Mouse (Mus musculus): ENCODE measurements at regions not wholly inside any gene's neighbourhood (a gene's known extent, or its start where the extent isn't known, plus 50 kb on each side); places are given as distances from the start of the nearest gene placed in this dataset.

DNA sequence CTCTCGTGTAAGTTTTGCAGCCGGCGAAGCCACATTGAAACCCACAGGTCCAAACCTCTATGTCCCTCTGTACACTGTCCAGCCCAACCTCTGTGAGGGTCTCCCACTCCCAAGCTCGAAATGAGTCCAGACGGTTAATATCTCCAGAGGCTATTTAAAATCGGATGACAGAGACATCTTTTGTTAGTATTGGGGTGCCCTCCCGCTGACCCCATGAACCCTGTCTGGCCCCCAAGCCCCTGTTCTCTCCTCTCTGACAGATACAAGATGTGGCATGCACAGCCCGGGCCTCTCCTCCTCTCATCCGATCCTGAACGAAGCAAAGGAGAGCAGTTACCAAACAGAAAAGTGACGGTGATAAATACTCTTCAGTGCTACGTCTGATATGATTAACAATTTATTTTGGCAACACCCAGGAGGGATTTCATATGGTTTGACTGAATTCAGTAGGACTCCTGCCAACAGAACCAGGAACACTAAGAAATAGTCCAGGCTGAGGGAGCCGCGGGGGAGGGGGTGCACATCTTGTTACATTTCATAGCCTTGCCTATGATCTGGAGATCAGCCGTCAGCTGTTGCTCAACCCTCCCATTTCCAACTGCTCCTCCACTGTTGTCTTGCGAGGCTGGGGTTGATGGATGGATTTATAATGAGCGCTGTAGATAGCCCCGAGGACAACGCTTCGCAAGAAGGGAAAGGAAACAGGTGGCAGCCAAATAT lies 266.6 kb upstream of the Klf3 start:
- no peak for DNase-seq (ENCODE audit: low spot score)

DNA sequence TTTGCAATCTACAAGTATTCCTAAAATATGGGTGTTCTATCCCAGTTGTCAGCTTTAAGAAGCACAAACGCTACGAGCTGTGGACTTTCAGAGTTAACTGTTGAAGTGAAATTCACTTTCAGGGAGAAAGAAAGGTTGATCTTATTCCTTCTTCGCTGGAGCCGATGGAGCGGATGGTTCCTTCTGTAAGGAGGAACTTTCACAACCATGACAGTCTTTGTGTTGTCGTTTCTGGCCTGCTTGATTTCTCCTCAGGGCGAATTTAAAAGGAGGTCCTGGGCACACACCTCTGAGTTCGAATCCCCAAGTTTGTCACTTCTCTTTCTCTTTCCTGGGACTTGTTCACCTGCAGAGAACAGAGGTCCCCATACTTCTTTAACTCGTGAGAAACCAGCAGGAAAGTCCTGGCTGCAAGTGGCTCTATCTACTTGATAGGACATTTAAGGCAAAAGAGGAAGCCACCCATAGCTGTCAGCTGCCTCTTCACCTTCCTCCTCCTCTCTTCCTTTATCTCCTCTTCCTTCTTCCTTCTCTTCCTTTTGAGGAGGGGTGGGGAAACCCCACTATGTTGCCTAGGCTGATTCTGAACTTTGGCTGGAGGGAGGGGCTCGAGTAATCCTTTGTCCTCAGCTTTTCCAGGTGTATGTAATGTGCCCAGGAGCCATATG lies 265.9 kb upstream of the Klf3 start:
- DNase-seq (ENCODE audit: low spot score): no peak

DNA sequence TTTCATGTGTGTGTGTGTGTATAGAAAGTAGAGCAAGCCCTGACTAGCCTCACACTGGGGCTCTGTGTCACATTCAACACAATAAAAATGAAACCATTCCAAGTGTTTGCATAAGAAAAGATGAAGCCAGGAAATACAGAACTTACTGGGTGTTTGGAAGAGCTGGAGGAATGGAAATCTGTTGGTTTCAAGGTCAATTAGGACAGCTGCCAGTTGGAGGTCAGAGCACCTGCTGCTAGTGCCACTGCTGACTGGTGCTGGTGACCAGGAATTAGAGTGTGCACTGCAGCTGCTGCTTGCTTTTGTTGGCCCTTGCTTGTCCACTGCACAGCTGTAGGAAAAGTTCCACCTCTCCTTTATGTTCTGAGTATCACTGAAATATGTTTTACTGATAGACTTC lies 261.4 kb upstream of the Klf3 start:
- DNase-seq (ENCODE audit: low spot score): no peak

DNA sequence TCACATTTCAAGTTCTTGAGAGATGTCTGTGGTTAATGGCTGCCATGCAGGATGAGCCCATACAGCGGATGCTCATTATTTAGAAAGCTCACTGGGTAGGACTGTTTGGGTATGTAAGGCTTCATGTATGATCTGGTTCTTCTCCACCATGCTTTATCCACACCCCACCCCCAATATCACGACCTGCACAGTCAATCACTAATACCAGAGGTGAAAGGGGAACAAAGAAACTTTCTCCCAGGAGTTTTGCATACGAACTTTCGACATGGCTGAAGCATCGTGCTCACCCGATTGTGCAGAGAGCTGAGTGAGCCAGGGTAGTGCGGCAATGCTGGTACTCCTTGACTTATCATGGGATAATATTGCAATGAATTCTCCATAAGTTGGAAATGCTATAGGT lies 247.3 kb upstream of the Klf3 start:
- no peak for DNase-seq (ENCODE audit: low spot score)

DNA sequence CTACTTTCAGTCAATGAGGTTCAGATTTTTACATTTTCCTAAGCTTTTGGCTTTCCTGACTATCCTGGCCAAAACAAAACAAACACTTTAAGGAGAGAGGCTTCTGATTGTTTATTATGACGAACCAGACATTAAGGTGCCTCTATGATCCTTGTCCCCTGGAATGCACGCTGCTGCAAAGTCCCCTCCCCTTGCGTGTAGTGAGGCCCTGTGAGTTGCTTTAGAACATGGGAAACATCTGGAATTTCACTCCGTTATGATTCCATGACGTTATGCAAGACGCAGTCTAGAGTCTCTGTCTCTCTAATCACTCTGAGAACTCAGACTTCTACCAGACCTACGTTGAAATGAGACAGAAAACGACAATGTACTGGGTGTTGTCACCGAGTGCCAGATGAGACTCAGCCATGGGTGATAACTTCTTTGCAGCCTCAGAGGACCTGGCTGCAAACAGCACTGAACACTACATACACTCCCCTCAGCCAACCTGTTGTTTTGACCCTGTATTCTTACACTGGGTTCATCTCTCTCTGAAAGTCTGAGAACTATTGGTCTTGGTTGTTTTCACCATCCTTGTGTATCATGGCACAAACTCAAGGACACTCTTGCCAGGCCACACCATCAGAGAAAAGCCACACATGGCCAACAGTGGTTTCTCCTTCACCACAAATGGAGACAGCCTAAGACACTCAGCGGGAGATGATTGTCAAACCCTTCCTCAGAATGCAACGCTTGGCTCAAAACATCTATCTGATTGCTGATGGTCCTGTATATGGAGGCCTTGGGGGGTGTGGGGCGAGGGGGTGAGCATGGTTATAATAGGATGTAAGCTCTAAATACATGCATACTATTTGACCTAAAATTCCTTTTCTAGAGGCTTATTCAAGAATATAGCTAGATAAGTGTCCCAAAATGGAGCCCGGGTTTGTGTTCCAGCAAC lies 236.5 kb upstream of the Klf3 start:
- no peak for DNase-seq (ENCODE audit: low spot score)

DNA sequence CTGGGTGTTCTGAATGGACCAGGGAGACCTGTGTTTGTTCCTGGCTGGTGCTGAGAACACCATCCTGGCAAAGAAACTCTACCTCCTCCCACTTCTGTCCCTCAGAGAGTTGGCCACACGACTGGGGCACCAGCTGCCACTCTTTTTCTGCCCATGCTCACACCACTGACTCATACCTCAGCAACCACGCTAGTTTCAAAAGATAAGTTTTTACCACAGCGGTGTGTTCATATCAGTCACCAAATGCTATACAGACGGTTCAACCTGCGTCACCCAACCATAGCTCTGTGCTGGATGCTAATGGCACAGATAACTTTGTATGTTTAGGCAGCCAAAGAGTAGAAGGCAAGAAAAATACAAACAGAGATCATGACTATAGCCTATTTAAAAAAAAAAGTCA lies 235.4 kb upstream of the Klf3 start:
- no peak for DNase-seq (ENCODE audit: low spot score)

DNA sequence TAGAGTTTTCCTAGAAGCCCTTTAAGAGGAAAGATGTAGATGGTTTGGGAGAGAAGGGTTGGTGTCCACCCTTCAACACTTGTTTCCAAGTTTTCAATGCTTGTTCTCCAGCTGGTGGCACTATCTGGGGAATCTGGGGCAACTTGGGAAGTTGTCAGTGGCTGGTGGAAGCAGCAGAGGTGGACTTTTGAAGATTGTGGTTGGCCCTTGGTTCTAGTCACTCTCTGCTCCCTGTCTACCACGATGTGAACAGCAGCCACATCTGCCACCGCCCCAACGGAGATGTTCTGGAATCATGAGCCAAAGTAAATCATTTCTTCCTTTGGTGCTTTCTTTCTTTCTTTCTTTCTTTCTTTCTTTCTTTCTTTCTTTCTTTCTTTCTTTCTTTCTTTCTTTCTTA lies 234.9 kb upstream of the Klf3 start:
- DNase-seq (ENCODE audit: low spot score): no peak

DNA sequence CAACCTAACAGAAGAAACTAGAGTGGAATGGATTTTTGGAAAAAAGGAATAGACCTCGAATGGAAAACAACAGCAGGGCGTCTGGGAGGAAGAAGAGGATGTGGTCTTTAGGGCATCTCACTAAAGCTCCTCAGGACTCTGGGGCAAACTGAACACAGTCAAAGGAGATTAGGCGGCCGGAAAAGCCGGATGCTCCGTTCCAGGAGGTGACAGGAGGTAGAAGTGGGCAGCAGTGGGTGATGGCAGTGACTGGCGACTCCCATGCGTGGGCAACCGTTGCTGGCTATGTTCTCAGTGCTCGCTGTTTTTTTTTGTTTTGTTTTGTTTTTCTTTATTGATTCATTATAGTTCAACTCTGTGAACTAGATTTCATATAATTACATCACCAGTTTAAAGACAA lies 228.8 kb upstream of the Klf3 start:
- no peak for DNase-seq (ENCODE audit: low spot score)

DNA sequence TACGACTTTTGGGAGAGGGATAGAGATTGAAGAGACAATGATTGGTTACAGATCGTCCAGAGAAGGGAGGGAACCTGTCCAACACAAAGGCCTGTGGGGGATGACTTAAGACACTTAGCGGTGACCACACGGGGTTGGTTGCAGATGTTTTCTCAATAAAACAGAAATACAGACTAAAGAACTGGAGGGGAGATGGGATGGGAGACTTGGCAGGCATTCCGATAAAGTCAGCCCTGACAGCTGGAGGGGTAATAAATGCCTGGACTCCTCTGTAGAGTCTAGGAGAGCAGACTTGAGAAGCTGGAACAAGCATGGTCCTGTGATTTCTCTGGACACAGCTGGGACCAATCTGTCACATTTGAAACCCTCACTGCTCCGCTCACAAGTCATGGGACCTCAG lies 227.3 kb upstream of the Klf3 start:
- no peak for DNase-seq (ENCODE audit: low spot score)

DNA sequence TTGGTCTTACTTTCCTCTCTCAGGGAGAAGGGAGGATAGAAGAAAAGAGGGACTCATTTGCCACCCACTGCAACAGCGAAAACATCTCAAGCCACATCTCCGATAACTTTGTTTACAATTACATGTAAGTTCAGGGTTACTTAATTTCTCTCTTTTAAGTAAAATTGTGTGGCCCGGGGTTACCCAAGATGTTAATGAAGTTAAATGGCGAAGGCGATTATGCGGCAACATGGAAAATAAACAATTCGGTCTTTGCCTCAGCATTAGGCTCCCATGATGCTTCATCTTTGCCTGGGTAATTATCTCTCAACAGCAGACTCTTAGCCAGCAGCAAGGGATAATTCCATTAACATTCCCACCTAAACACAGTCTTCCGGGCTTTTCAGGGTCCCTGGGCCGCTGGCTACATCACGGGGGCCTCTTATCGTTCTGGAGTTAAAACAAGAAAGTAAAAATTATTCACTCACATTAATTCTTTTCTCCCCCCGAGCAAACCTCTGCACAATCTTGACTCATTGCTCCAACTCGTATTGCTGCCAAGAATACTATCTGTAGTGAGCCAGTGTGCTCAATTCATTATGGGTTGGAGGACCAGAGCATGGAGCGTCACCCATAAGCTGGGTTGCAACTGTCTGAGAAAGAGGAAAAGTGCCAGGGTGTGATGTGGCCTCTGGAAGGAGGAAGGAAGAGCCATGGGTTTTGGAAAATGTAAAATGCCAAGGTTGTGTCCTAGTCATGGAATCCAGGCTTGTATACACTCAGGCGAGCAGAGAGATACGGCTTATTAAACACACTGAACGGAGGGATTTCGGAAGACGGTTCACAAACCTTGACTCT lies 226.5 kb upstream of the Klf3 start:
- DNase-seq (ENCODE audit: low spot score): no peak

DNA sequence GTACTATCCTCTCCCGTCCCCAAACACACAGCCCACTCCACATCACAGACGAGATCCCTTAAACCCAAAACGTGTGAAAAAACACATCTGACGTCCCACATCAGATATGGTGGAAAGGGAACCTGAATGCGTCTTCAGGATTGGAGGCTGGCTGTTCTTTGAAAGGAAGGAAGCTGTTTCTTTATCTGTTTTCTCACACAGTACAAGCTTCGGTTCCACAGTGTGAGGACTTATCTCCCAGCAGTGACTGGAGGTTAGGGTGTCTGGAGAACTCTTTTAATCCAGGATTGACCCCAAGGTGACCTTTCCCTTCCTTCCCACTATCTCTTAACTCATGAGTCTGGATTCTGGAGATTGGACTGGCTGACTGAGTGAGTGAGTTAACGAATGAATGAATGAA lies 225.8 kb upstream of the Klf3 start:
- no peak for DNase-seq (ENCODE audit: low spot score)

DNA sequence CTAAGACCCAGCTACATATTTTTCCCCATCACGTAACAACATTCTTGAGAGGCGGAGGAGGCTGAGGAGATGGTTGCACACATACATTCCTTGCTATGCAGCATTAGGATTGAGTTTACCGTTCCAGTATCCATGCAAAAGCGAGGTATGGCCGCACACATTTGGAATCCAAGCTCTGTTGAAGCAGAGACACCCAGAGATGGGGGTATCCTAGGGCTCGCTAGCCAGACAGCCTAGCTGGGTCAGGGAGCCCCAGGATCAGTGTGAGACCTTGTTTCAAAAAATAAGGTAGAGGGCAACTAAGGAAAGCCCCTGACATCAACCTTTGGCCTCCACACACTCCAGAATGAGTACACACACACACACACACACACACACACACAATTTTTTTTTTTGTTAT lies 224.7 kb upstream of the Klf3 start:
- DNase-seq (ENCODE audit: low spot score): no peak

DNA sequence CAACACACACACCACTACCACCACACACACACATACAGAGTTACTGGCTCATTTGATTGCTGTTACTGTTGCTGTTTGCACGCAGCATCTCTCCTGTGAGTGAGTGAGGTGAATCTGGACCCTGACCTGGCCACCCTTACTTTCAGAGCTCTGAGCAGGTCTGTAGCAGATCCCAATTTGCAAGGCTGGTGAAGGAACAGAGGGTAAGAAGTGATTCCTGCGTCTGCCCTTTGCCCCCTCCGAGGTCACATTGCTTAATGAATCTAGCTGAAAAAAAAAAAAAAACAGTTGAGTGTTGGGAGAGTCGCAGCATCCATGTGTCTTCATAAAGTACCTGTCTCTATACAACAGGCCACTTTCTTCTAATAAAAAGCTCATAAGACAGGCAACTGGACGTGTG lies 224.1 kb upstream of the Klf3 start:
- no peak for DNase-seq (ENCODE audit: low spot score)

DNA sequence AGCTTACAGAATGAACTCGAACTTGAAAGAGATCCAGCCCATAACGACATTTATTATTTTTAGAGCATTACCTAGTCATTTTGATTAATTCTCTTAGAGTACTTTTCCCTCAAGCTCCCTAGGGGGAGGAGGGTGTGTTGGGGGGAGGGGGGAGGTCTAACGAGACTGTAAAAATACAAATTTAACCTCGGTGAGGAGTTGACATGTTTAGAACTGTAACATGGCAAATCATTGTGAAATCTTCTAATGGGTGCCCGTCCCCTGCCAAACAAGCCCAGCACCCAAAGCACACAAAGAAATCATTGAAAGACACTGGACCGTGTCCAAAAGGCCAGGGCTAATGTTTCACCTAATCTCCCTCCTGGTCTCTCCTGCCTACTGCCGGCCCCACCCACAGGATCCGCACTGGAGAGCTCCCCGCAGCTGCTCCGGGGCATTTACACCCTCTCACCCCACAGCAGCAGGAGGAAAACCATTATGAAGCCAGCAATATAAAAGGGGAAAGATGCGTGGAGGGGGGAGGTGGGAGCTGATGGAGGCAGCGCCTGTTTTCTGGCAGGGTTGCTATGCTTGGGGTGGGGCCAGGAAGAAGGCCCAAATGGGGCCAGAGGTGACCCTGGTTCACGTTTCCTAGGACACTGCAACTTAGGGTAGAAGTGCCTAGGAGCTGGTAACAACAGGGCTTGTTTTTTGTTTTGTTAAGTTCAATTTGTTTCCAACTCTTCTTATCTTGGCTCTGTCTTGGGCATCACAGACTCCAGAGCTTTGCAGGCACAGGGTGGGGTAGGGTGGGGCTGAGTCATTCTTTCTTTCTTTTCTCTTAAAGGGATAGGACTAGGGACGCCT lies 223.5 kb upstream of the Klf3 start:
- peak; percentile 55 for DNase-seq (ENCODE audit: low spot score)

DNA sequence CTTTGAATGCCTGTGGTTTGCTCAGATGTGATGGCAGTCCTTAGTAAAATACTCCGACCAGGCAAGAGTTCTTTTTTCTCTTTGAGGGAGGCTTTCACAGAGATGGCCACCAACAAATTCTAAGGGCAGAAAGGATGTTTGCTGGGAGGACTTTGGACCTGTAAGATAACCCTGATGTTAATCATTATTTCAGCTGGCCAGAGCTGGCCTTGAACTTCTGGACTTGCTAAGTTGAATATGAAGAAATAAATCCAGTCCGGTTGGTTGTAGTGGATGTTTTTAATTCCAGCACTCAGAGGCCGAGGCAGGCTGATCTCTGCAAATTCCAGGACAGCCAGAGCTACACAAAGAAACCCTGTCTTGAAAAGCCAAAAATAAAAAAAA lies 222.9 kb upstream of the Klf3 start:
- no peak for DNase-seq (ENCODE audit: low spot score)

DNA sequence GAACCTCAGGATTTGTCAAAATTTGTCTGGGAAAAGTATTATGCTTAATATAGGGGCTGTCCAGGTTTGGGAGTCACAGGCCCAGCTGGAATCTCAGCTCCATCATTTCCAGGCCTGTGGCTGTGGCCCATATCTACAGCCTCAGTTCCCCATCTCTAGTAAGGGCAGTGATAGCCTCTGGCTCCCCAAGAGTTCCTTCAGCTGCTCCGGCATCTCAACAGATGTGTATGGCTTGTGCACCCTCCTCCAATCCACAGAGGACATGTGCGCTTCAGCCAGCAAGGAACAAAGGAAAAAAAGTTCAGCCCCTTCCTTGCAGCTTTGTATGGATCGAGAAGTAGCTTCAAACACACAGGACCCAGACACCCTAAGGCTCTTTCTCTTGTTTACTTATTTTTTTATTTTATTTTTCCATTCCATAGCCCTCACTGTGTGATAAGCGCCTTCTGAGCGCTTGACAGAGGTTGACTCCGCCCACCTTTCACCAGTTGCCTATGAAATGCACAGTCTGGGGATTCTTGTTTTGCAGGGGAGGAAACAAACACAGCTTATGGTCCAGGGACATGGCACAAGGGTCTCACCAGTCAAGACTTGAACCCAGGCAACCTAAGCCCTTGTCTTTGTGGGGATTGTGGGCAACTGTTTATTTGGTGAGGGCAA lies 222.3 kb upstream of the Klf3 start:
- DNase-seq (ENCODE audit: low spot score): no peak

DNA sequence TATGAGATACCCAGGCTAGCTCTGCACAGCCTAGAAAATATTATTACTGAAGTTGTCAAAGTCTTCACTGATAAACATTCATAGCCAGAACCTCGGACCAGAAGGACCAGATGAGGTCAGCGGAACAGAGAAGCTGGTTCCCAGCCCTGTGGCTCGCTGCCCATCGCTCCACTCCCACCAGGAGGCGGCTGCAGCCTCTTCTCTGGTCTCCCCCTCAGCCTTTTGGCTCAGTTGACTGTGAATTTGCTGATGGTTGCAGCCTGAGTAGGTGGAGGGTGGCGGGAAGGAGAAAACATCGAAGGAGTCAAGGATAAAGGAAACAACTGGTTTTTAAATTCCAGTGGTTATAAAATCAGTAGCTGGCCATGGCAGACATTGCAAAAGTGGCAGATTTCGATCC lies 221.7 kb upstream of the Klf3 start:
- DNase-seq (ENCODE audit: low spot score): peak; percentile 74

DNA sequence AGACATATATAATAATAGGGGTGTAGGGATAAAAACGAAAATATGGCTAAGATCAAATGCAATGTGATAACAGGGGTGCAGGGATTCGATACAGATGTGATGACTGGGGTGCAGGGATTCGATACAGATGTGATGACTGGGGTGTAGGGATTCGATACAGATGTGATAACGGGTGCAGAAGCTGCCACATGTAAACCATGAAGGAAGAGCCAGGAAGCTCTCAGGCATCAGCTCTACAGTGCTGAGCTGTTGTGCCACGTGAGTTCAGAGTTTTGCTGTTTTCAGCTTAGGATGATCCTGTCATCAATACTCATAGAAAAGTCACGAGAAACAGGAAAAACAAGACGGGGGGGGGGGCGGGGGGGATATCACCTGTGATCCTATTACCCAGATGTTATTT lies 221.2 kb upstream of the Klf3 start:
- DNase-seq (ENCODE audit: low spot score): no peak

DNA sequence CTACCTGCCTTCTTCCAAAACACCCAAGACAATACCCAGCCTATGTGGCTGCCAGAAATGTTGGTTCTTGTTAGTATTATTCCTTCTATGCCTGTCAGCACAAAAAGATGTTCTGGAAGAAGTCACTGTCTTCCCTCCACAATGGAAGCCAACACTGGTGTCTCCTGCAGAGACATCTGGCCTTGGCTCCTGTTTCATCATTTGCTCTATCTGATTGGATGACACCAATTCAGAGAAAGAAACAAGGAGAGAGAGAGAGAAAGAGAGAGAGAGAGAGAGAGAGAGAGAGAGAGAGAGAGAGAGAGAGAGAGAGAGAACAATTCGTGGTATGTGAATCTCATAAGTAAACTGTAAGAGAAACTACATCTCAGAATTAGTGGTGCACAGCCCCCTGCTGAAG lies 218.9 kb upstream of the Klf3 start:
- no peak for DNase-seq (ENCODE audit: low spot score)

DNA sequence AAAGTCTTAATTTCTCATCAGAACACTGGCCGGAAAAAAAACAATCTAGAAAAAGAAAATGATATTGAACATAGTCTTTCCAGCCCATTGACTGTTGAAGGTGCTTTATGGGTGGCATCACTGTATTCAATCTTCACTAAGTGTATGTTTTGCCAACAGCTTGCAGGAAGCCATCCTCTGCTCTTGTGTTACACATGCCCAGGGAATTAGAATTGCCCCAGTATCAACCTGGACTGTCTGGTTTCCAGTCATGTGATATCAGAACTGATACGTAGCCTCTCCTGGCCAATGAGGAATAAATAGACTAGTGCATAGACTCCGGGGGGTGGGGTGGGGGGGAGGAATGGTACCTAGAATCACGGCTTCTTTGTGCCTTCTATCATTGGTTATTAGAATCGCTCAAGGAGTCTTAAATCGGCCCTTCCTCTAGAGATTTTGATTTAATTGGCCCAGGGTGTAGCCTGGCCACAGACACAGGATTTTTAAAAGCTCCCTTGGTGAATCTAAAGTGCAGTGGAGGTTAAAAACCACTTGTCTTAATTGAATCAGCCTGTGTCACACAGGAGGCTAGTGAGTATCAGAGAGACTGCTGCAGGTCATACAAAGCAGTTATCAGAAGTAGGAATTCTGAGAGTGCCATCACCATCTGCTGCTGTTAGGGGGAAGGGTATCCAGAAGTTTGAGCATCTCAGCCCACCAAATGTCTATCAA lies 218.0 kb upstream of the Klf3 start:
- no peak for DNase-seq (ENCODE audit: low spot score)
